Mouse (Mus musculus): ENCODE data around the gene Olfr654. TPM values are rescaled to one million over a fixed set of nuclear protein-coding genes. Genes with fewer than 3 reads are reported as not detected.

Gene Olfr654
- polyA plus RNA-seq, 1 experiment from 2014 or later = not detected

Other genes with a start within 250 kb of the Olfr654 start
- gene Trim12c, start 233.7 kb upstream of the Olfr654 start, polyA plus RNA-seq (2015; fragmentation: Nextera tagmentation; extraction: Ambion mirVana) = 2.0 and 2.1 TPM in 2 replicates
- gene Trim30b, start 217.1 kb upstream of the Olfr654 start, polyA plus RNA-seq (2015; fragmentation: Nextera tagmentation; extraction: Ambion mirVana) = 0.08 and 0.09 TPM in 2 replicates
- 0.13 and 0.19 TPM in 2 replicates for gene Trim30c, start 186.2 kb upstream of the Olfr654 start, polyA plus RNA-seq (2015; fragmentation: Nextera tagmentation; extraction: Ambion mirVana)
- 1.5 and 1.8 TPM in 2 replicates for gene Trim30a, start 121.8 kb upstream of the Olfr654 start, polyA plus RNA-seq (2015; fragmentation: Nextera tagmentation; extraction: Ambion mirVana)
- gene Trim30d, start 79.2 kb upstream of the Olfr654 start, polyA plus RNA-seq (2015; fragmentation: Nextera tagmentation; extraction: Ambion mirVana) = 0.92 TPM in 2 replicates
- gene Olfr651, start 36.9 kb upstream of the Olfr654 start, polyA plus RNA-seq (2015; fragmentation: Nextera tagmentation; extraction: Ambion mirVana) = not detected in 2 replicates
- gene Olfr652, start 26.1 kb upstream of the Olfr654 start, polyA plus RNA-seq (2015; fragmentation: Nextera tagmentation; extraction: Ambion mirVana) = not detected in 2 replicates
- not detected in 2 replicates for gene Olfr653, start 9.7 kb upstream of the Olfr654 start, polyA plus RNA-seq (2015; fragmentation: Nextera tagmentation; extraction: Ambion mirVana)
- not detected in 2 replicates for gene Olfr655, start 14.8 kb downstream of the Olfr654 start, polyA plus RNA-seq (2015; fragmentation: Nextera tagmentation; extraction: Ambion mirVana)
- not detected in 2 replicates for gene Olfr656, start 26.9 kb downstream of the Olfr654 start, polyA plus RNA-seq (2015; fragmentation: Nextera tagmentation; extraction: Ambion mirVana)
- not detected in 2 replicates for gene Olfr657, start 37.8 kb downstream of the Olfr654 start, polyA plus RNA-seq (2015; fragmentation: Nextera tagmentation; extraction: Ambion mirVana)
- 0.08 TPM in 1 of 2 replicates, not detected in the other for gene Olfr658, start 60.3 kb downstream of the Olfr654 start, polyA plus RNA-seq (2015; fragmentation: Nextera tagmentation; extraction: Ambion mirVana)
- not detected in 2 replicates for gene Olfr659, start 79.7 kb downstream of the Olfr654 start, polyA plus RNA-seq (2015; fragmentation: Nextera tagmentation; extraction: Ambion mirVana)
- gene Olfr661, start 99.5 kb downstream of the Olfr654 start, polyA plus RNA-seq (2015; fragmentation: Nextera tagmentation; extraction: Ambion mirVana) = not detected in 2 replicates
- not detected in 2 replicates for gene Usp17le, start 190.4 kb downstream of the Olfr654 start, polyA plus RNA-seq (2015; fragmentation: Nextera tagmentation; extraction: Ambion mirVana)

Measured in intestine, embryonic 15.5 days (tissue).